Mouse (Mus musculus) heart, postnatal 0 days (tissue): Measurements from ENCODE around the gene Crip1. TPM values are rescaled to one million over a fixed set of nuclear protein-coding genes. Genes with fewer than 3 reads are reported as not detected.

ENCODE experiments used
- ATAC-seq: fragments of 200-750 bp; cut with Nextera tagmentation; 2 replicates; pipeline ENCODE4 v1.8.0; 2017; ENCODE audit warnings: low read depth, moderate number of reproducible peaks, moderate library complexity; ENCODE audit not compliant: insufficient read depth
- DNase-seq: peaks from one replicate; pipeline ENCODE4 v3.0.0-alpha.2; 2016; ENCODE audit warnings: low spot score
- H3K27ac ChIP-seq: fragments of 300-500 bp; sonication (generic); 2 replicates; pipeline ENCODE4 v1.5.1; 2014; ENCODE audit warnings: low read depth, mild to moderate bottlenecking
- H3K27me3 ChIP-seq: fragments of 300-500 bp; sonication (generic); 2 replicates; pipeline ENCODE4 v1.6.1; 2014; ENCODE audit warnings: low read length, mixed read lengths; ENCODE audit not compliant: control insufficient read depth, insufficient read depth
- H3K36me3 ChIP-seq: fragments of 300-500 bp; sonication (generic); replicated peaks from 2 replicates; pipeline ENCODE4 v1.6.1; 2014; ENCODE audit warnings: low read length, mixed read lengths; ENCODE audit not compliant: control insufficient read depth, insufficient read depth
- H3K4me1 ChIP-seq: fragments of 300-500 bp; sonication (generic); 2 replicates; pipeline ENCODE4 v1.6.1; 2014; ENCODE audit warnings: antibody characterized with exemption; ENCODE audit not compliant: control insufficient read depth, insufficient read depth
- H3K4me2 ChIP-seq: fragments of 300-500 bp; sonication (generic); 2 replicates; pipeline ENCODE4 v1.6.1; 2014; ENCODE audit warnings: low read depth, mild to moderate bottlenecking, low read length, moderate library complexity
- H3K4me3 ChIP-seq: fragments of 300-500 bp; sonication (generic); 2 replicates; pipeline ENCODE4 v1.5.1; 2014; ENCODE audit warnings: low read depth, low read length
- H3K9ac ChIP-seq: fragments of 300-500 bp; sonication (generic); replicated peaks from 2 replicates; pipeline ENCODE4 v1.6.1; 2014; ENCODE audit warnings: low read depth, low read length, mixed read lengths
- H3K9me3 ChIP-seq: fragments of 300-500 bp; sonication (generic); replicated peaks from 2 replicates; pipeline ENCODE4 v1.6.1; 2016; ENCODE audit warnings: low read length; ENCODE audit not compliant: control insufficient read depth
- CTCF ChIP-seq: IDR thresholded peaks from 2 replicates; pipeline ENCODE4 v1.5.1; 2016; ENCODE audit warnings: antibody characterized with exemption, control low read depth, low read depth
- EP300 ChIP-seq: IDR thresholded peaks from 2 replicates; pipeline ENCODE4 v1.6.1; 2016; ENCODE audit warnings: antibody characterized with exemption, low read depth
- WGBS: fragments of 180-500 bp; shearing (Covaris S2); extraction: QIAGEN DNeasy Blood & Tissue Kit; methylation state at CpG from one replicate; pipeline ENCODE4 v1.1.7; 2014; 5-methylcytosine and 5-hydroxymethylcytosine counted together
- polyA plus RNA-seq: library from polyadenylated mRNA; unstranded; fragments of >200 nt; fragmentation: Nextera tagmentation; extraction: Ambion mirVana; gene quantifications from 2 replicates; pipeline ENCODE4 v1.2.1, GENCODE M21; 2015
- total RNA-seq: library from RNA; depleted of rRNA; stranded (reverse); fragments of >200 nt; gene quantifications from 2 replicates; pipeline ENCODE4 v1.2.3, GENCODE M21; 2014; ENCODE audit warnings: low replicate concordance

Gene Crip1
- total and polyA plus RNA-seq, 2 experiments from 2014 or later: 286 to 831 TPM

DNA sequence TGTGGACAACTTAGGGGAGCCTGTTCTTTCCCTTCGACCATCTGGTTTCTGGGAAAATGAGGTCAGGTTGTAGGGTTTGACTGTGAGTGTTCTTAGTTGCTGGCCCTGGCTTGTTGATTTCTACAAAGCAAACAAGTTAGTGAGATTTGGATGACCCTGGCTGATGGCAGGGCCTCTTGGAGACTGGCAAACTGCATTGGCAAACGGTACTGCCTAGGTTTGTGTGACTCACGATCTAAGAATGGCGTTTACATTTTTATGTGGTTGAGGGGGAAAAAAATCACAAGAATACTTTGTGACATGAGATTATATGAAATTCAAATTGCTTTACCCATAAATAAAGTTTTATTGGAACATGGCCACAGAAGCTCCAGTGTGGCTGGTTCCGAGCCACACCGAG lies 39.7 kb upstream of the Crip1 start:
- H3K36me3 ChIP-seq: no peaks in the 10 kb centered on the region
- no peak overlapping the region for H3K4me2 ChIP-seq
- H3K9me3 ChIP-seq: no peaks in the 10 kb centered on the region
- WGBS: 80% methylated on average over 6 of the region's 6 CpGs
- no peak for DNase-seq
- H3K9ac ChIP-seq: no peak overlapping the region
- no peak overlapping the region for H3K27ac ChIP-seq
- ATAC-seq: no peak
- H3K27me3 ChIP-seq: no peaks in the 10 kb centered on the region
- peaks cover 9% of the 10 kb centered on the region; the same call in 1 of the 2 replicates for H3K4me1 ChIP-seq
- TF ChIP-seq CTCF (no peak), EP300 (no peak)
- H3K4me3 ChIP-seq: no peak overlapping the region

DNA sequence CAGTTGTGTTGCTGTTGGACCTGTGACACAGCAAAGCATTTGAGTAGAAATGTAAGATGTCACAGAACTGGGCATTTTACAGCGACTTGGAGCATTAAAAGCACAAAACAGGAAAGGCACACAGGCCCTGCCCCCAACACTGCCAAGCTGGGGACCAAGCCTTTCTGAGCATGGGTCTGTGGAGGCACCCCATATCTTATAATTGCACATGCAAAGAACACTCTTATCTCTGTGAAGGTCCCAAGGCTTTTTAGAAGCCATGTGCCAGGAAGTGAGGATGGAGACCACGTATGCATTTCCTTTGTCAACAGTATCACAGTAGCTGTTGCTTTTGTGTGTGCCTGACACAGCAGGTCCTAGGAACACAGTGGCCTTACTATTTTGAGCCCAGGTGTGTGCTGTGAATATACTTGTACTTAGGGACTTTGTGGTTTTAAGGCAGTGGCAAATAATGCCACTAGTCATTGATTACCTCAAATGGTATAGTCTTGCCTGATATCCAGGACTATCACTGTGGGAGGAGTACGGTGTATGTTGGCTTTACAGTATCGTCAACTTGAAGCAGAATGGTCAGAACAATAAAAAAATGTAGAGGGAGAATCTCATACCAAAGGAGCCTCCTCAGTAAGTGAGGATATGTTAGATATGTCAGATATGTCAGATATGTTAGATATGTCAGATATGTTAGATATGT lies 38.5 kb upstream of the Crip1 start:
- WGBS: 63% methylated on average over 4 of the region's 4 CpGs
- DNase-seq (no peak), ATAC-seq (no peak)
- Histone ChIP-seq H3K27me3 (no peaks in the 10 kb centered on the region), H3K4me3 (no peak overlapping the region), H3K36me3 (no peaks in the 10 kb centered on the region; the same call in 1 of the 2 replicates), H3K9ac (no peak overlapping the region), H3K4me2 (no peak overlapping the region), H3K27ac (no peak overlapping the region), H3K4me1 (peaks cover 9% of the 10 kb centered on the region; the same call in 1 of the 2 replicates), H3K9me3 (no peaks in the 10 kb centered on the region)
- TF ChIP-seq CTCF: no peak
- no peak for TF ChIP-seq EP300

DNA sequence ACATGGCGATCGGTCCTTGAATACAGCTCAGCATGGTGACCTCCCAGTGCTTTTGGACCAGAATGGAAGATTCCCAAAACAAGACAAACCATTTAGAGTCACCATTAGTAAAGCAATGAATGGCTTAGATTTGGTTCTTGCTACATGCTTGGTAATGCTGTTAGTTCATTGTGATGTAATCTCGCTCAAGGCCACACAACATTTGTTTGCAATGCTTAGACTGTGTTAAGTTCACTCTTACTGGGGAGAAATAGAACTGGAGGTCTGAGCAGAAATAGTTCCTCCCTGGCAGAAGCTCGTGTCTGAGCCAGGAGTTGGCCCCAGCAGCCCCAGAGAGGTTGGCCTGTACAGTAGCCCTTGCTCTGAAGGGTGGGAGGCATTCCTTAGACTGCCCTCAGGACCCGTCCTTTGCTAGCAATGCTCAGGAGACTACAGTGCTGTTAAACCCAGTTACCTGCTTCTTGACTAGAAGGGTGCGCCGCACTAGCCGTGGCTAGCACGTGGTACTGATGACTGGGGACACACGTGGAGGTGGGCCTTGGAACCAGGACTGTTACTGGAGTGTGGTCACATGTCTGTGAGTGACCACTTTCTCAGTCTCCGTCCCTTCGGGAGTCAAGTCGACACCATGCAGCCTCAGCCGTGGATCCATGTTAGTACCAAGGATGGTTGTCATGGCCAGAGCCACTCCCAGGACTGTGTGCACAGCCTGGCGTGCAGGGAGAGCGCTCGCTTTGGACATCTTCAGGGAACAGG lies 37.4 kb upstream of the Crip1 start:
- Histone ChIP-seq H3K27me3 (no peaks in the 10 kb centered on the region), H3K36me3 (peaks cover 5% of the 10 kb centered on the region; the same call in 1 of the 2 replicates), H3K4me2 (no peak overlapping the region), H3K4me3 (no peak overlapping the region), H3K9me3 (no peaks in the 10 kb centered on the region), H3K27ac (no peak overlapping the region), H3K4me1 (peaks cover 9% of the 10 kb centered on the region; the same call in 1 of the 2 replicates), H3K9ac (no peak overlapping the region)
- DNase-seq (no peak), ATAC-seq (no peak)
- TF ChIP-seq CTCF: no peak
- 77% methylated on average over 17 of the region's 17 CpGs for WGBS

DNA sequence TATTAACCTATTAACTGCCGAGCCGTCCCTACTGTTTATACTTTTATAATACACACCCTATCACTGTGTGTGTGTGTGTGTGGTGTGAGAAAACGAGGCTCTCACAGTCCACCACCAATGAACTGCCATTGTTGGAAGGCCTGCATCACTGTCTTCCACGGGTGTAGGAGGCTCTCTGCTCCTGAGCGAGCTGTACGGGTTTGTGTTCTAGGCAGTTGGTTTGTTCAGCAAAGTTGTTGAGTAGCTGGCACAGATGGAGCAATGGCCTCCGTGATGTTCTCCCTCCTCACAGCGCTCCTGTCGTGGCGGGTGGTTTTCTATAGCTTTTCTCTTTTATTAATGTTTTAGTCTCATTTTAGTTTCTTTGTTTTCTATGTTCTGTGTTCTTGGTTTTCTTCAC lies 36.3 kb upstream of the Crip1 start:
- no peak overlapping the region for H3K9ac ChIP-seq
- H3K36me3 ChIP-seq: peaks cover 8% of the 10 kb centered on the region; the same call in 1 of the 2 replicates
- no peak overlapping the region for H3K27ac ChIP-seq
- H3K27me3 ChIP-seq: no peaks in the 10 kb centered on the region
- ATAC-seq (no peak), DNase-seq (no peak)
- H3K4me3 ChIP-seq: no peak overlapping the region
- WGBS: 90% methylated on average over 10 of the region's 10 CpGs
- TF ChIP-seq CTCF (no peak), EP300 (no peak)
- H3K4me1 ChIP-seq: peaks cover 9% of the 10 kb centered on the region; the same call in 1 of the 2 replicates
- H3K4me2 ChIP-seq: no peak overlapping the region
- no peaks in the 10 kb centered on the region for H3K9me3 ChIP-seq

DNA sequence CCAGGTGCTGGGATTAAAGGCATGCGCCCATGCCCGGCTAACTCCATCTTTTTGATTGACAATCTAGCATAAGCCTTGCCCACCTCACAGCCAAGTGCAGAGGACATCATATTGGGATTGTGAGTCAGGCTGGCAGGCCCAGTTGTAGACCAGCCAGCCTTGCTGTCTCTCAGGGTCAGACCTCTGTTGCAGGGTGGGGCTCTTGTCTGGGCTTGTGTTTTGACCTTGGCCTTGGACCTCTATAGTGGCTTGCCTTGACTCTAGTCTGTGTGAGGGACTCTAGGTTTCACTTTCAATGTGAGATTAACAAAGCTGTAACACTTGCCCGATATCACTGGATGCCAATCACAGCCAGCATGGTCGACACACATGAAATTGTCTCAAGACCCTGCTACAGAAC lies 32.0 kb upstream of the Crip1 start:
- ATAC-seq: no peak
- peaks cover 30% of the 10 kb centered on the region for H3K36me3 ChIP-seq

More for the DNA sequence above, 32.0 kb upstream of the Crip1 start:
- no peak overlapping the region for H3K4me2 ChIP-seq
- no peaks in the 10 kb centered on the region for H3K9me3 ChIP-seq
- H3K27me3 ChIP-seq: no peaks in the 10 kb centered on the region
- no peak overlapping the region for H3K27ac ChIP-seq
- no peak overlapping the region for H3K4me3 ChIP-seq
- 83% methylated on average over 4 of the region's 4 CpGs for WGBS
- TF ChIP-seq EP300 (no peak), CTCF (no peak)
- H3K9ac ChIP-seq: no peak overlapping the region
- H3K4me1 ChIP-seq: no peaks in the 10 kb centered on the region
- DNase-seq: no peak
